Mouse (Mus musculus) MEL (cell line): ENCODE measurements at regions not wholly inside any gene's neighbourhood (a gene's known extent, or its start where the extent isn't known, plus 50 kb on each side); places are given as distances from the start of the nearest gene placed in this dataset.

ENCODE experiments used
- DNase-seq: peaks from one replicate; pipeline ENCODE4 v3.0.0; 2011; ENCODE audit warnings: low read depth, low spot score
- H3K27ac ChIP-seq: 2 replicates; pipeline ENCODE4 v1.5.1; 2012; ENCODE audit warnings: low read depth, mild to moderate bottlenecking, control low read depth, low read length, moderate library complexity; ENCODE audit not compliant: control insufficient read depth
- H3K27me3 ChIP-seq, 2 experiments: fragments of 150-350 bp in 1 of 2; sonication (generic) in 1 of 2; 2 replicates each; pipeline ENCODE4 v1.6.1; 2012; ENCODE audit warnings: low read length in 2 of 2, mild to moderate bottlenecking in 2 of 2, improper control_type of control experiment in 1 of 2, moderate library complexity in 1 of 2; ENCODE audit not compliant: insufficient read depth in 2 of 2, control insufficient read depth in 1 of 2
- H3K36me3 ChIP-seq, 2 experiments: 2 replicates each; pipeline ENCODE4 v1.6.1; 2012 to 2014; ENCODE audit warnings: low read length in 2 of 2, improper control_type of control experiment in 1 of 2, inconsistent platforms in 1 of 2, mild to moderate bottlenecking in 1 of 2; ENCODE audit not compliant: insufficient read depth in 2 of 2, control insufficient read depth in 1 of 2
- H3K4me1 ChIP-seq, 2 experiments: fragments of 150-350 bp in 1 of 2; sonication (generic) in 1 of 2; 2 replicates each; pipeline ENCODE4 v1.6.1; 2012; ENCODE audit warnings: low read length in 2 of 2, improper control_type of control experiment in 1 of 2, mild to moderate bottlenecking in 1 of 2; ENCODE audit not compliant: insufficient read depth in 2 of 2, control insufficient read depth in 1 of 2
- H3K4me3 ChIP-seq, 2 experiments: fragments of 150-350 bp in 1 of 2; sonication (generic) in 1 of 2; 2 replicates each; pipeline ENCODE4 v1.5.1; 2012; ENCODE audit warnings: low read depth in 2 of 2, low read length in 2 of 2, mild to moderate bottlenecking in 2 of 2, moderate library complexity in 2 of 2, control low read depth in 1 of 2, improper control_type of control experiment in 1 of 2; ENCODE audit not compliant: control insufficient read depth in 1 of 2, insufficient read depth in 1 of 2
- H3K79me2 ChIP-seq: 2 replicates; pipeline ENCODE4 v1.6.1; 2012; ENCODE audit warnings: mild to moderate bottlenecking, low read length, moderate library complexity; ENCODE audit not compliant: control insufficient read depth, poor library complexity, insufficient read depth
- H3K9ac ChIP-seq: 2 replicates; pipeline ENCODE4 v1.6.1; 2012; ENCODE audit warnings: low read depth, mild to moderate bottlenecking, control low read depth, low read length, moderate library complexity; ENCODE audit not compliant: control insufficient read depth, poor library complexity, severe bottlenecking
- H3K9me3 ChIP-seq: fragments of 150-350 bp; sonication (generic); replicated peaks from 2 replicates; pipeline ENCODE4 v1.6.1; 2012; ENCODE audit warnings: mild to moderate bottlenecking, low read length, improper control_type of control experiment, moderate library complexity; ENCODE audit not compliant: insufficient read depth
- BHLHE40 ChIP-seq: IDR thresholded peaks from 2 replicates; pipeline ENCODE4 v1.6.1; 2012; ENCODE audit warnings: low read depth, mild to moderate bottlenecking, inconsistent platforms, low read length, improper control_type of control experiment, borderline replicate concordance
- CHD1 ChIP-seq: IDR thresholded peaks from 2 replicates; pipeline ENCODE4 v1.6.1; 2012; ENCODE audit warnings: low read depth, mild to moderate bottlenecking, inconsistent platforms, low read length, improper control_type of control experiment
- CHD2 ChIP-seq: IDR thresholded peaks from 2 replicates; pipeline ENCODE4 v1.6.1; 2011; ENCODE audit warnings: low read length, improper control_type of control experiment
- CTCF ChIP-seq, 3 experiments: IDR thresholded peaks in 2 of 3; conservative IDR thresholded peaks in 1 of 3; 2 replicates each; pipeline ENCODE4 v1.5.1; 2011 to 2012; ENCODE audit warnings: low read length in 3 of 3, low read depth in 2 of 3, mild to moderate bottlenecking in 2 of 3, improper control_type of control experiment in 1 of 3, inconsistent platforms in 1 of 3, mixed read lengths in 1 of 3, moderate library complexity in 1 of 3; ENCODE audit not compliant: control insufficient read depth in 1 of 3, insufficient read depth in 1 of 3, poor library complexity in 1 of 3, severe bottlenecking in 1 of 3
- ELF1 ChIP-seq: IDR thresholded peaks from 2 replicates; pipeline ENCODE4 v1.6.1; 2014; ENCODE audit warnings: low read depth, mild to moderate bottlenecking, inconsistent platforms, low read length, improper control_type of control experiment, moderate library complexity
- EP300 ChIP-seq, 2 experiments: IDR thresholded peaks; 2 replicates each; pipeline ENCODE4 v1.6.1; 2011; ENCODE audit warnings: improper control_type of control experiment in 2 of 2, low read length in 2 of 2, low read depth in 1 of 2, mild to moderate bottlenecking in 1 of 2
- GABPA ChIP-seq: IDR thresholded peaks from 2 replicates; pipeline ENCODE4 v1.6.1; 2012; ENCODE audit warnings: low read depth, mild to moderate bottlenecking, inconsistent platforms, low read length, improper control_type of control experiment, moderate library complexity
- HCFC1 ChIP-seq: IDR thresholded peaks from 2 replicates; pipeline ENCODE4 v1.6.1; 2012; ENCODE audit warnings: low read depth, mild to moderate bottlenecking, inconsistent platforms, low read length, improper control_type of control experiment, moderate library complexity
- MAFK ChIP-seq: IDR thresholded peaks from 2 replicates; pipeline ENCODE4 v1.6.1; 2011; ENCODE audit warnings: low read depth, mild to moderate bottlenecking, low read length, improper control_type of control experiment, borderline replicate concordance
- MAZ ChIP-seq: IDR thresholded peaks from 2 replicates; pipeline ENCODE4 v1.6.1; 2012; ENCODE audit warnings: low read depth, mild to moderate bottlenecking, inconsistent platforms, low read length, improper control_type of control experiment
- MEF2A ChIP-seq: IDR thresholded peaks from 2 replicates; pipeline ENCODE4 v1.6.1; 2014; ENCODE audit warnings: low read depth, mild to moderate bottlenecking, inconsistent platforms, low read length, improper control_type of control experiment; ENCODE audit not compliant: poor library complexity, insufficient replicate concordance, severe bottlenecking; ENCODE audit errors: extremely low read depth
- MXI1 ChIP-seq: IDR thresholded peaks from 2 replicates; pipeline ENCODE4 v1.6.1; 2011; ENCODE audit warnings: mild to moderate bottlenecking, low read depth, low read length, improper control_type of control experiment
- MYB ChIP-seq: IDR thresholded peaks from 2 replicates; pipeline ENCODE4 v1.6.1; 2011; ENCODE audit warnings: mild to moderate bottlenecking, low read depth, low read length, improper control_type of control experiment
- MYC ChIP-seq: IDR thresholded peaks from 2 replicates; pipeline ENCODE4 v1.6.1; 2011; ENCODE audit warnings: low read depth, mild to moderate bottlenecking, low read length, improper control_type of control experiment, moderate library complexity
- NELFE ChIP-seq: IDR thresholded peaks from 2 replicates; pipeline ENCODE4 v1.6.1; 2011; ENCODE audit warnings: low read depth, low read length, improper control_type of control experiment
- POLR2A ChIP-seq, 2 experiments: IDR thresholded peaks; 2 replicates each; pipeline ENCODE4 v1.6.1; 2011 to 2012; ENCODE audit warnings: low read length in 2 of 2, mild to moderate bottlenecking in 2 of 2, control low read depth in 1 of 2, improper control_type of control experiment in 1 of 2, low read depth in 1 of 2, moderate library complexity in 1 of 2; ENCODE audit not compliant: control insufficient read depth in 1 of 2, insufficient read depth in 1 of 2, poor library complexity in 1 of 2
- POLR2AphosphoS2 ChIP-seq: IDR thresholded peaks from 2 replicates; pipeline ENCODE4 v1.6.1; 2011; ENCODE audit warnings: low read length, improper control_type of control experiment
- POLR2AphosphoS5 ChIP-seq: IDR thresholded peaks from 2 replicates; pipeline ENCODE4 v1.6.1; 2012; ENCODE audit warnings: low read depth, borderline replicate concordance, mild to moderate bottlenecking, inconsistent platforms, low read length, moderate library complexity, mixed read lengths
- TBP ChIP-seq: IDR thresholded peaks from 2 replicates; pipeline ENCODE4 v1.8.0; 2011; ENCODE audit warnings: low read depth, low read length, improper control_type of control experiment
- TCF12 ChIP-seq: IDR thresholded peaks from 2 replicates; pipeline ENCODE4 v1.6.1; 2014; ENCODE audit warnings: low read depth, mild to moderate bottlenecking, inconsistent platforms, low read length, improper control_type of control experiment, moderate library complexity
- UBTF ChIP-seq: IDR thresholded peaks from 2 replicates; pipeline ENCODE4 v1.6.1; 2012; ENCODE audit warnings: low read depth, mild to moderate bottlenecking, inconsistent platforms, low read length, improper control_type of control experiment, moderate library complexity, borderline replicate concordance; ENCODE audit not compliant: insufficient read depth
- USF1 ChIP-seq: IDR thresholded peaks from 2 replicates; pipeline ENCODE4 v1.6.1; 2014; ENCODE audit warnings: low read depth, mild to moderate bottlenecking, inconsistent platforms, low read length, improper control_type of control experiment, moderate library complexity
- USF2 ChIP-seq, 2 experiments: IDR thresholded peaks; 2 replicates each; pipeline ENCODE4 v1.6.1; 2011 to 2012; ENCODE audit warnings: improper control_type of control experiment in 2 of 2, low read length in 2 of 2, borderline replicate concordance in 1 of 2, inconsistent platforms in 1 of 2, low read depth in 1 of 2, mild to moderate bottlenecking in 1 of 2; ENCODE audit not compliant: insufficient read depth in 1 of 2
- ZC3H11A ChIP-seq: IDR thresholded peaks from 2 replicates; pipeline ENCODE4 v1.6.1; 2012; ENCODE audit warnings: low read depth, mild to moderate bottlenecking, inconsistent platforms, low read length, improper control_type of control experiment
- ZMIZ1 ChIP-seq: IDR thresholded peaks from 2 replicates; pipeline ENCODE4 v1.6.1; 2012; ENCODE audit warnings: low read depth, mild to moderate bottlenecking, inconsistent platforms, low read length, improper control_type of control experiment, moderate library complexity
- ZNF384 ChIP-seq: IDR thresholded peaks from 2 replicates; pipeline ENCODE4 v1.6.1; 2012; ENCODE audit warnings: low read depth, mild to moderate bottlenecking, inconsistent platforms, low read length, improper control_type of control experiment

GRCm38 (mm10) chr9:47404821-47405220, 125.2 kb upstream of the Cadm1 start:
- Histone ChIP-seq H3K9ac (no peak overlapping the region), H3K4me1 (peaks cover 0 to 5% of the 10 kb centered on the region in 2 experiments; a peak in 2 of 4 replicates), H3K9me3 (no peaks in the 10 kb centered on the region), H3K4me3 (no peak overlapping the region), H3K79me2 (no peaks in the 10 kb centered on the region), H3K27ac (no peak overlapping the region), H3K36me3 (peaks cover 0 to 3% of the 10 kb centered on the region in 2 experiments; a peak in 1 of 4 replicates), H3K27me3 (peaks cover 0 to 2% of the 10 kb centered on the region in 2 experiments; a peak in 1 of 4 replicates)
- DNase-seq: no peak
- no peak for TF ChIP-seq USF1
- no peak for TF ChIP-seq ZC3H11A
- no peak for TF ChIP-seq HCFC1
- no peak for TF ChIP-seq POLR2AphosphoS5
- TF ChIP-seq ZNF384: no peak
- TF ChIP-seq TCF12: no peak
- no peak for TF ChIP-seq MEF2A
- TF ChIP-seq MXI1: no peak
- TF ChIP-seq USF2 (IDR thresholded peaks at IDR 0.05; ENCODE audit: borderline replicate concordance in 1 of 2, insufficient read depth in 1 of 2, low read depth in 1 of 2, low read length in 2 of 2): no peak
- no peak for TF ChIP-seq POLR2A (IDR thresholded peaks at IDR 0.05; ENCODE audit: control insufficient read depth in 1 of 2, insufficient read depth in 1 of 2, low read depth in 1 of 2, low read length in 2 of 2, poor library complexity in 1 of 2)
- no peak for TF ChIP-seq TBP
- TF ChIP-seq MAFK: no peak
- no peak for TF ChIP-seq ZMIZ1
- no peak for TF ChIP-seq CHD1
- TF ChIP-seq EP300 (IDR thresholded peaks at IDR 0.05; ENCODE audit: low read depth in 1 of 2, low read length in 2 of 2): no peak
- no peak for TF ChIP-seq CTCF (IDR thresholded peaks at IDR 0.05 in 2 of 3, conservative IDR thresholded peaks at IDR 0.05 in 1 of 3; ENCODE audit: control insufficient read depth in 1 of 3, insufficient read depth in 1 of 3, low read depth in 2 of 3, low read length in 3 of 3, poor library complexity in 1 of 3, severe bottlenecking in 1 of 3)

GRCm38 (mm10) chr9:47405547-47405946, 124.4 kb upstream of the Cadm1 start:
- TF ChIP-seq EP300 (IDR thresholded peaks at IDR 0.05; ENCODE audit: low read depth in 1 of 2, low read length in 2 of 2): no peak
- TF ChIP-seq USF1: no peak
- no peak for TF ChIP-seq POLR2AphosphoS2
- TF ChIP-seq MAZ: no peak
- TF ChIP-seq MEF2A: no peak
- TF ChIP-seq POLR2AphosphoS5: no peak
- no peak for TF ChIP-seq NELFE
- TF ChIP-seq POLR2A (IDR thresholded peaks at IDR 0.05; ENCODE audit: control insufficient read depth in 1 of 2, insufficient read depth in 1 of 2, low read depth in 1 of 2, low read length in 2 of 2, poor library complexity in 1 of 2): no peak
- TF ChIP-seq BHLHE40: no peak
- TF ChIP-seq GABPA: no peak
- no peak for TF ChIP-seq HCFC1
- TF ChIP-seq MYB: no peak
- no peak for TF ChIP-seq UBTF
- no peak for TF ChIP-seq CHD2
- no peak for TF ChIP-seq ELF1
- no peak for TF ChIP-seq MYC
- no peak for TF ChIP-seq ZMIZ1
- no peak for TF ChIP-seq MXI1
- TF ChIP-seq CTCF (IDR thresholded peaks at IDR 0.05 in 2 of 3, conservative IDR thresholded peaks at IDR 0.05 in 1 of 3; ENCODE audit: control insufficient read depth in 1 of 3, insufficient read depth in 1 of 3, low read depth in 2 of 3, low read length in 3 of 3, poor library complexity in 1 of 3, severe bottlenecking in 1 of 3): no peak
- no peak for TF ChIP-seq MAFK
- TF ChIP-seq, all 39 proteins: peak for 0
- H3K9ac ChIP-seq: no peak overlapping the region
- peaks cover 0 to 2% of the 10 kb centered on the region in 2 experiments; a peak in 1 of 4 replicates for H3K27me3 ChIP-seq
- H3K4me3 ChIP-seq: no peak overlapping the region
- no peak for DNase-seq
- H3K9me3 ChIP-seq: no peaks in the 10 kb centered on the region
- H3K4me1 ChIP-seq: no peaks in the 10 kb centered on the region
- H3K27ac ChIP-seq: no peak overlapping the region
- H3K36me3 ChIP-seq: no peaks in the 10 kb centered on the region
- no peaks in the 10 kb centered on the region for H3K79me2 ChIP-seq
